Mouse (Mus musculus) C2C12 (cell line): ENCODE data around the gene Pou4f1.

Experiments used
- CTCF ChIP-seq: IDR thresholded peaks from one replicate; pipeline ENCODE4 v1.5.1; 2011; ENCODE audit not compliant: control insufficient read depth, insufficient read depth, insufficient read length
- MAX ChIP-seq: IDR thresholded peaks from one replicate; pipeline ENCODE4 v1.6.1; 2011; ENCODE audit warnings: mild to moderate bottlenecking, control low read depth
- MYOG ChIP-seq: IDR thresholded peaks from one replicate; pipeline ENCODE4 v1.6.1; 2011; ENCODE audit not compliant: control insufficient read depth, insufficient read length; ENCODE audit errors: extremely low read depth
- USF1 ChIP-seq: IDR thresholded peaks from one replicate; pipeline ENCODE4 v1.6.1; 2011; ENCODE audit warnings: low read depth, mild to moderate bottlenecking, control low read depth, moderate library complexity

DNA sequence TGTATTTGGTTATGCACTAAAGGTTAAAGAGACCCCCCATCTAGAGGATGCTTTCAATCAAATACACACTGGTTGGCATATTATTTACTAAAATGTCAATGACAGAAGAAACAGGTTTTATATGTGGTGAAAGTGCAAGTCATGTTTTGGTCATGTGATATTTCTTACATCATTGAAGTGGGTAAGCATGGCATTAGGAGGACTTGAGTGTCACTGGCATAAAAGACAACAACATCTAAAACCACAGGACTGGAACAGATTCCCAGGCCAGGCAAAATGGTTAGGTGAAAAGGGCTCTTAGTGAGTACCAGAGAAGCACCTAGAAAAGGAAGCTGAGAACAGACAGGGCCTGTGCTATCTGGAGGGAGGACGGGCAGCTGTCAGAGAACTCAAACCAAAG lies 43.9 kb upstream of the Pou4f1 start:
- no peak for TF ChIP-seq CTCF
- no peak for TF ChIP-seq MAX
- no peak for TF ChIP-seq USF1
- TF ChIP-seq MYOG = no peak
